In genomic region chr6:47594926-47595623, GRCm38 (mm10) we compare ENCODE assay signal across 8 mouse cellular contexts. TPM values are rescaled to one million over a fixed set of nuclear protein-coding genes. Genes with fewer than 3 reads are reported as not detected.
DNase-seq lines count a peak whose midpoint lies in the region; ATAC-seq and TF ChIP-seq lines count a peak whose summit lies in the region.

Gene Ezh2, minus strand, starts transcription at chr6:47595341.

- TF ChIP-seq POLR2A in cortical plate, adult 2 months (IDR thresholded peaks at IDR 0.05; ENCODE audit: extremely low read depth, insufficient read depth, low read length), result peak; percentile 85

- ATAC-seq in activated CD4-positive, CD25-positive, alpha-beta regulatory T cell, adult 4 months, result peak; percentile 93
- ATAC-seq in megakaryocyte progenitor cell, adult 5-6 weeks (replicated peaks; ENCODE audit: poor library complexity), result peak; percentile 89

- TF ChIP-seq CTCF in cortical plate, adult 2 months (IDR thresholded peaks at IDR 0.05; ENCODE audit: extremely low read depth, insufficient read depth, low read length), result no peak

- H3K4me3 ChIP-seq in cortical plate, adult 2 months (ENCODE audit: insufficient read depth, low read length), result peak within 1 kb of the TSS; percentile 50

- H3K4me1 ChIP-seq in cortical plate, adult 2 months (ENCODE audit: control insufficient read depth, insufficient read depth, low read length), result no peaks in the 10 kb centered on the region

- DNase-seq in gastrocnemius, adult 8-10 months (ENCODE audit: low spot score in 2 of 2), result peak; percentile 91 to 95
- DNase-seq in induced T-regulatory cell, adult 2 months (ENCODE audit: low read depth), result peak; percentile 97
- DNase-seq in left cerebral cortex, adult 9 months (ENCODE audit: low spot score in 2 of 2), result peak; percentile 88 to 96
- peak; percentile 98 for DNase-seq in right cerebral cortex, postnatal 14 days
- peak; percentile 97 to 98 for DNase-seq in urinary bladder, postnatal 36 days (ENCODE audit: low spot score in 2 of 2)

- H3K27ac ChIP-seq in cortical plate, adult 2 months (ENCODE audit: insufficient read depth, low read length), result no peak within 1 kb of the TSS

RNA-seq across cellular contexts. Expression of gene Ezh2, which starts in this region (rescaled TPM):
- 10 to 100 TPM; 47.7 to 50.9 TPM for polyA plus RNA-seq in activated CD4-positive, CD25-positive, alpha-beta regulatory T cell, adult 4 months (2017; shearing (Covaris generic))
- 16.3 and 16.6 TPM in 2 replicates for polyA plus RNA-seq in cortical plate, adult 2 months (2012; rRNA removed)
- total RNA-seq in gastrocnemius, adult 8-10 months (2022), result 1 to 10 TPM; 6.3 to 7.3 (median 6.6) TPM
- total RNA-seq in megakaryocyte progenitor cell, adult 5-6 weeks (2015), result 262 and 287 TPM in 2 replicates
- 166 and 170 TPM in 2 replicates for total RNA-seq in megakaryocyte progenitor cell, adult 5-6 weeks (2017)

Comparison
In these comparisons a context has a peak if more than half of its experiments do, and no peak if none do; other contexts are left out.
1. RNA of gene Ezh2 (total RNA-seq): 166 to 287 TPM in megakaryocyte progenitor cell, adult 5-6 weeks; 6.3 to 7.3 TPM in gastrocnemius, adult 8-10 months; every median in the first group is over 10 times any median in the second.
2. Peak in every context shown above with its lines, with median percentiles within 50 percentile points of each other: DNase-seq.